Mouse (Mus musculus): Measurements from ENCODE around the gene Dedd.

GRCm38 (mm10) chr1:171321415-171321814 is 7.5 kb upstream of the Dedd start:
- TF ChIP-seq CTCF (IDR thresholded peaks at IDR 0.05; ENCODE audit: low read depth) (peak; percentile 64), EP300 (IDR thresholded peaks at IDR 0.05; ENCODE audit: low read depth) (no peak)
